Mouse (Mus musculus): ENCODE measurements around the gene Nelfa. TPM values are rescaled to one million over a fixed set of nuclear protein-coding genes. Genes with fewer than 3 reads are reported as not detected.
"Not testable (repeated sequence)": the region's sequence is repeated elsewhere in the genome, so short reads cannot be mapped to it uniquely, and the experiment has no call there.

The Nelfa gene
- polyA plus RNA-seq, 1 experiment = 30.8 TPM

- no peak for TF ChIP-seq CTCF (IDR thresholded peaks at IDR 0.05; ENCODE audit: extremely low read depth, insufficient read length, insufficient replicate concordance, low read depth, low read length)
- Histone ChIP-seq H3K4me3 (ENCODE audit: low read depth, low read length) (no peak overlapping the region), H3K36me3 (ENCODE audit: control insufficient read depth, insufficient read depth, low read length) (peaks cover 37% of the 10 kb centered on the region), H3K27me3 (ENCODE audit: control insufficient read depth, insufficient read depth, low read length) (no peaks in the 10 kb centered on the region), H3K4me1 (ENCODE audit: control insufficient read depth, insufficient read depth, insufficient read length, low read length) (no peaks in the 10 kb centered on the region), H3K27ac (ENCODE audit: insufficient read depth, low read depth, low read length) (no peak overlapping the region)
- WGBS = 93% methylated on average over 2 of the region's 2 CpGs
Observed at GRCm38 (mm10) chr5:33920037-33920436, 16.2 kb downstream of the Nelfa start.

- no peak for TF ChIP-seq POLR2A (IDR thresholded peaks at IDR 0.05; ENCODE audit: low read depth, low read length)
- TF ChIP-seq CTCF (IDR thresholded peaks at IDR 0.05; ENCODE audit: extremely low read depth, insufficient read length, insufficient replicate concordance, low read depth, low read length) = no peak
- 89% methylated on average over 1 of the region's 1 CpGs for WGBS
Observed at GRCm38 (mm10) chr5:33919466-33919865, 16.7 kb downstream of the Nelfa start.

GRCm38 (mm10) chr5:33916616-33917015 is 19.6 kb downstream of the Nelfa start:
- peaks cover 46% of the 10 kb centered on the region for H3K36me3 ChIP-seq (ENCODE audit: control insufficient read depth, insufficient read depth, low read length)
- not testable (repeated sequence) for H3K4me1 ChIP-seq (ENCODE audit: control insufficient read depth, insufficient read depth, insufficient read length, low read length); H3K4me3 ChIP-seq (ENCODE audit: low read depth, low read length); H3K27ac ChIP-seq (ENCODE audit: insufficient read depth, low read depth, low read length); H3K27me3 ChIP-seq (ENCODE audit: control insufficient read depth, insufficient read depth, low read length)
- 100% methylated on average over 2 of the region's 2 CpGs for WGBS

More at GRCm38 (mm10) chr5:33919466-33919865, 16.7 kb downstream of the Nelfa start:
- Histone ChIP-seq H3K36me3 (ENCODE audit: control insufficient read depth, insufficient read depth, low read length) (peaks cover 37% of the 10 kb centered on the region), H3K4me1 (ENCODE audit: control insufficient read depth, insufficient read depth, insufficient read length, low read length) (no peaks in the 10 kb centered on the region), H3K4me3 (ENCODE audit: low read depth, low read length) (no peak overlapping the region), H3K27me3 (ENCODE audit: control insufficient read depth, insufficient read depth, low read length) (no peaks in the 10 kb centered on the region), H3K27ac (ENCODE audit: insufficient read depth, low read depth, low read length) (no peak overlapping the region)

- not testable (repeated sequence) for H3K4me1 ChIP-seq (ENCODE audit: control insufficient read depth, insufficient read depth, insufficient read length, low read length); H3K27me3 ChIP-seq (ENCODE audit: control insufficient read depth, insufficient read depth, low read length); H3K27ac ChIP-seq (ENCODE audit: insufficient read depth, low read depth, low read length); H3K4me3 ChIP-seq (ENCODE audit: low read depth, low read length)
- H3K36me3 ChIP-seq (ENCODE audit: control insufficient read depth, insufficient read depth, low read length) = peaks cover 35% of the 10 kb centered on the region
Observed at GRCm38 (mm10) chr5:33915031-33915430, 21.2 kb downstream of the Nelfa start.

GRCm38 (mm10) chr5:33903176-33903575 is 33.0 kb downstream of the Nelfa start:
- no peak overlapping the region for H3K4me3 ChIP-seq (ENCODE audit: low read depth, low read length)
- no peaks in the 10 kb centered on the region for H3K27me3 ChIP-seq (ENCODE audit: control insufficient read depth, insufficient read depth, low read length)
- H3K4me1 ChIP-seq (ENCODE audit: control insufficient read depth, insufficient read depth, insufficient read length, low read length) = no peaks in the 10 kb centered on the region
- no peak overlapping the region for H3K27ac ChIP-seq (ENCODE audit: insufficient read depth, low read depth, low read length)
- H3K36me3 ChIP-seq (ENCODE audit: control insufficient read depth, insufficient read depth, low read length) = peaks cover 45% of the 10 kb centered on the region
- TF ChIP-seq CTCF (IDR thresholded peaks at IDR 0.05; ENCODE audit: extremely low read depth, insufficient read length, insufficient replicate concordance, low read depth, low read length) (no peak), POLR2A (IDR thresholded peaks at IDR 0.05; ENCODE audit: low read depth, low read length) (no peak)
- 95% methylated on average over 9 of the region's 9 CpGs for WGBS

GRCm38 (mm10) chr5:33902696-33903095 is 33.5 kb downstream of the Nelfa start:
- no peak for TF ChIP-seq POLR2A (IDR thresholded peaks at IDR 0.05; ENCODE audit: low read depth, low read length)
- TF ChIP-seq CTCF (IDR thresholded peaks at IDR 0.05; ENCODE audit: extremely low read depth, insufficient read length, insufficient replicate concordance, low read depth, low read length) = no peak
- Histone ChIP-seq H3K36me3 (ENCODE audit: control insufficient read depth, insufficient read depth, low read length) (peaks cover 48% of the 10 kb centered on the region), H3K27me3 (ENCODE audit: control insufficient read depth, insufficient read depth, low read length) (no peaks in the 10 kb centered on the region), H3K4me1 (ENCODE audit: control insufficient read depth, insufficient read depth, insufficient read length, low read length) (no peaks in the 10 kb centered on the region), H3K4me3 (ENCODE audit: low read depth, low read length) (no peak overlapping the region), H3K27ac (ENCODE audit: insufficient read depth, low read depth, low read length) (no peak overlapping the region)
- 92% methylated on average over 2 of the region's 2 CpGs for WGBS

GRCm38 (mm10) chr5:33901278-33901677 is 34.9 kb downstream of the Nelfa start:
- Histone ChIP-seq H3K27me3 (ENCODE audit: control insufficient read depth, insufficient read depth, low read length) (no peaks in the 10 kb centered on the region), H3K27ac (ENCODE audit: insufficient read depth, low read depth, low read length) (no peak overlapping the region), H3K4me3 (ENCODE audit: low read depth, low read length) (no peak overlapping the region), H3K36me3 (ENCODE audit: control insufficient read depth, insufficient read depth, low read length) (peaks cover 56% of the 10 kb centered on the region), H3K4me1 (ENCODE audit: control insufficient read depth, insufficient read depth, insufficient read length, low read length) (no peaks in the 10 kb centered on the region)
- 66% methylated on average over 3 of the region's 3 CpGs for WGBS
- TF ChIP-seq CTCF (IDR thresholded peaks at IDR 0.05; ENCODE audit: extremely low read depth, insufficient read length, insufficient replicate concordance, low read depth, low read length) (no peak), POLR2A (IDR thresholded peaks at IDR 0.05; ENCODE audit: low read depth, low read length) (no peak)

- 93% methylated on average over 9 of the region's 9 CpGs for WGBS
- no peaks in the 10 kb centered on the region for H3K27me3 ChIP-seq (ENCODE audit: control insufficient read depth, insufficient read depth, low read length)
- H3K4me1 ChIP-seq (ENCODE audit: control insufficient read depth, insufficient read depth, insufficient read length, low read length) = no peaks in the 10 kb centered on the region
- H3K4me3 ChIP-seq (ENCODE audit: low read depth, low read length) = no peak overlapping the region
- H3K36me3 ChIP-seq (ENCODE audit: control insufficient read depth, insufficient read depth, low read length) = peaks cover 61% of the 10 kb centered on the region
- no peak overlapping the region for H3K27ac ChIP-seq (ENCODE audit: insufficient read depth, low read depth, low read length)
- TF ChIP-seq POLR2A (IDR thresholded peaks at IDR 0.05; ENCODE audit: low read depth, low read length) (no peak), CTCF (IDR thresholded peaks at IDR 0.05; ENCODE audit: extremely low read depth, insufficient read length, insufficient replicate concordance, low read depth, low read length) (no peak)
Observed at GRCm38 (mm10) chr5:33900701-33901263, 35.4 kb downstream of the Nelfa start.
